Mouse (Mus musculus): ENCODE data around the gene E2f2. TPM values are rescaled to one million over a fixed set of nuclear protein-coding genes. Genes with fewer than 3 reads are reported as not detected.

Gene E2f2
- total and polyA plus RNA-seq, 2 experiments from 2014 or later, result 1.2 to 1.4 TPM

DNA sequence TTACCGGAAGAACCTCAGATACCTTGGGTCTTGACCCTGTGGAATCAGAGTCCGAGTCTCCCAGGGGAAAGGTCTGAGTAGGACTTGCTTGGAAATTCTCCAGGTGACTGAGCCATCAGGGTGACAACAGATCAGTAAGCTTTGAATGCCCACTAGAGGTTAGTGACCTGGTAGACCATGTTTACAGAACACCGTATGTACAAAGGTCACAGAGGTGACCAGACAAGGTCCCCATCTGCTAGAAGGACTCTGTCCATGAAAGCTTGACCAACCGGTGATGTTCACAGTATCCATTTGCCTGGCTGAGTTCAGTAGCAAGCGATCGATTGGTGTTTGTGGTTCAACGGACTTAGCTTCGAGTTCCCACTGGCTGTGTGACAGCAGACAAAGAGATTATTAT lies 42.6 kb downstream of the E2f2 start:
- no peak overlapping the region for H3K4me3 ChIP-seq (ENCODE audit: low read depth, low read length)
- no peak for ATAC-seq
- no peaks in the 10 kb centered on the region for H3K27me3 ChIP-seq (ENCODE audit: insufficient read depth, low read length)
- no peaks in the 10 kb centered on the region for H3K9me3 ChIP-seq (ENCODE audit: low read length)
- 85% methylated on average over 8 of the region's 8 CpGs for WGBS
- no peak for DNase-seq
- H3K36me3 ChIP-seq (ENCODE audit: insufficient read depth), result no peaks in the 10 kb centered on the region
- TF ChIP-seq CTCF (IDR thresholded peaks at IDR 0.05; ENCODE audit: low read depth), result no peak
- peaks cover 4% of the 10 kb centered on the region; the same call in 1 of the 2 replicates for H3K4me1 ChIP-seq (ENCODE audit: insufficient read depth)
- H3K9ac ChIP-seq, result no peak overlapping the region
- H3K4me2 ChIP-seq (ENCODE audit: low read depth), result no peak overlapping the region
- H3K27ac ChIP-seq (ENCODE audit: low read depth, low read length), result no peak overlapping the region

DNA sequence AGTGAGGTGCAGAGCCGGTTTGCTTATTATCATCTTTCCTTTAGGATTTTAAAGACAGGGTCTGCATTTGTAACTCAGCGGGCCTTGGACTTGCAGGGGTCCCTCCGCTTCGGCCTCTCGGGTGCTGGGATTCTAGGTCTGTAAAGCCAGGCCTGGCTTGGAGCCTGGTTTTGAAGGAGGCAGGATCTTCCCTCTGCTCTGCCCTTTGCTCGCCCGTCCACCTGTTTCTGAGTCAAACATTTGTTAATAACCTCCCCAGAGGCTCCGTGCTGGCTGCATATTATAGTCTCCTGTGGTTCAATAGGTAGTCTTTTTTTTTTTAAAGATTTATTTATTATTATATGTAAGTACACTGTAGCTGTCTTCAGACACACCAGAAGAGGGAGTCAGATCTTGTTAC lies 43.4 kb downstream of the E2f2 start:
- DNase-seq (no peak), ATAC-seq (no peak)
- H3K9me3 ChIP-seq (ENCODE audit: low read length), result no peaks in the 10 kb centered on the region
- WGBS, result 88% methylated on average over 8 of the region's 8 CpGs
- no peak for TF ChIP-seq CTCF (IDR thresholded peaks at IDR 0.05; ENCODE audit: low read depth)
- H3K27ac ChIP-seq (ENCODE audit: low read depth, low read length), result no peak overlapping the region
- H3K4me1 ChIP-seq (ENCODE audit: insufficient read depth), result peaks cover 4% of the 10 kb centered on the region; the same call in 1 of the 2 replicates
- no peak overlapping the region for H3K9ac ChIP-seq
- no peaks in the 10 kb centered on the region for H3K27me3 ChIP-seq (ENCODE audit: insufficient read depth, low read length)
- H3K4me2 ChIP-seq (ENCODE audit: low read depth), result no peak overlapping the region
- H3K4me3 ChIP-seq (ENCODE audit: low read depth, low read length), result no peak overlapping the region
- no peaks in the 10 kb centered on the region for H3K36me3 ChIP-seq (ENCODE audit: insufficient read depth)

DNA sequence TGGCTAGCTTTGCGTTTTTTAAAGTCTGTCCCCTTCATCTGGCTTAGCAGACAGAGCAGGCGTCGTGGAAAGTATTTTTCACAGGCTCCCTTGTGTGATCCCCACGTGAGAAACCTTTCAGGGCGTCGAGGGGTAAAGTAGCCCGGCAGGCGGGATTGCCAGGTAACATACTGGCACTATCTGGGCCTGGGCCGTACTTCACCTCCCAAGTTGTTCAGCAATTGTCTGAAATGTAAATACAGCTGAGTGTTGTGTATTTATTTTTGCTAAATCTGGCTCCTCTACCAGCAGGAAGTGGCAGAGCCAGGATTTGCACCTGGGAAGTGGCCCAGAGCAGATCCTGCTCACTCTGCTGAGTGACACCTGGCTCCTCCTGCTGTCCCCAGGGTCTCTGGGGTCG lies 44.9 kb downstream of the E2f2 start:
- H3K9me3 ChIP-seq (ENCODE audit: low read length), result no peaks in the 10 kb centered on the region
- ATAC-seq (no peak), DNase-seq (no peak)
- 63% methylated on average over 10 of the region's 10 CpGs for WGBS
- TF ChIP-seq CTCF (IDR thresholded peaks at IDR 0.05; ENCODE audit: low read depth), result no peak
- no peaks in the 10 kb centered on the region for H3K36me3 ChIP-seq (ENCODE audit: insufficient read depth)
- no peaks in the 10 kb centered on the region for H3K27me3 ChIP-seq (ENCODE audit: insufficient read depth, low read length)
- H3K9ac ChIP-seq, result no peak overlapping the region
- no peak overlapping the region for H3K27ac ChIP-seq (ENCODE audit: low read depth, low read length)
- H3K4me1 ChIP-seq (ENCODE audit: insufficient read depth), result peaks cover 4% of the 10 kb centered on the region; the same call in 1 of the 2 replicates
- no peak overlapping the region for H3K4me3 ChIP-seq (ENCODE audit: low read depth, low read length)
- no peak overlapping the region for H3K4me2 ChIP-seq (ENCODE audit: low read depth)

- Histone ChIP-seq H3K4me1 (ENCODE audit: insufficient read depth) (peaks cover 8% of the 10 kb centered on the region; the same call in 1 of the 2 replicates), H3K4me2 (ENCODE audit: low read depth) (peak overlapping the region; percentile 19; the same call in 1 of the 2 replicates), H3K9me3 (ENCODE audit: low read length) (no peaks in the 10 kb centered on the region), H3K4me3 (ENCODE audit: low read depth, low read length) (no peak overlapping the region), H3K36me3 (ENCODE audit: insufficient read depth) (no peaks in the 10 kb centered on the region), H3K27ac (ENCODE audit: low read depth, low read length) (0 out of 2 replicates have a peak overlapping the region, but pooled peaks have one; percentile 15), H3K27me3 (ENCODE audit: insufficient read depth, low read length) (no peaks in the 10 kb centered on the region), H3K9ac (peak overlapping the region; percentile 22; the same call in 1 of the 2 replicates)
- 14% methylated on average over 18 of the region's 18 CpGs for WGBS
- peak; percentile 53; the same call in 1 of the 2 replicates for ATAC-seq
- TF ChIP-seq CTCF (IDR thresholded peaks at IDR 0.05; ENCODE audit: low read depth), result peak; percentile 33
- peak; percentile 45 for DNase-seq
Observed at GRCm38 (mm10) chr4:136218595-136219214, 46.5 kb downstream of the E2f2 start.

DNA sequence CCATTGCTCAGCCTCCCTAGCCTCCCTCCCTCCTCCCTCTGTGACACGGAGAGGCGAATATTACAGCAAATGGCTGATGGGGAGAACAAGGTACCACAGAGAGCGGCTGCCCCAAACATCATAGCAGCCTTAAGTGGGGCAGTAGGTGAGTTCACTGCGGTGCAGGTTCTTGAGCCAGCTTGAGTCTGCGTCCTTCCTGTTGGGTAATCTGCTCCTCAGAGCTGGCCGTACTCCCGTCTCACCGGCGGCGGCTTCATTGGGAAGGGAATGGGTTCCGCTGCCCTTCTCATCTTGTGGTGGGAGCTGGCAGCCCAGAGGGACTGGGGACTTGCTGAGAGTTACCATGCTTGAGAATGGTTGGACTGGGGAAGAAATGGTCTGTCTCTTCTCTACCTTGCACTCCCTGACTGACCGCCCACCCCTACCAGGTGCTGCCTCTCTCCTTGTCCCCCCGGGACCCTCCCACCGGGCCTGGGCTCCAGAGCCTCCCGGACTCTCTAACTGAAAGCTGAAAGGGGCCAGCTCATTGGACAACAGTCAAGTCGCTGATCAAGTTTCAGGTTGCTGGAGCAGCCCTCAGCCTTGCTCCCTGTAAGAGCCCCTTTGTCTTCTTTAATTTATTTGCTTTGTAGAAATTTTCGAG lies 48.1 kb downstream of the E2f2 start:
- Histone ChIP-seq H3K9ac (no peak overlapping the region), H3K27ac (ENCODE audit: low read depth, low read length) (no peak overlapping the region), H3K4me2 (ENCODE audit: low read depth) (no peak overlapping the region; the same call in 1 of the 2 replicates), H3K4me1 (ENCODE audit: insufficient read depth) (peaks cover 14% of the 10 kb centered on the region; the same call in 1 of the 2 replicates), H3K4me3 (ENCODE audit: low read depth, low read length) (no peak overlapping the region), H3K36me3 (ENCODE audit: insufficient read depth) (no peaks in the 10 kb centered on the region), H3K9me3 (ENCODE audit: low read length) (no peaks in the 10 kb centered on the region), H3K27me3 (ENCODE audit: insufficient read depth, low read length) (no peaks in the 10 kb centered on the region)
- DNase-seq (no peak), ATAC-seq (no peak)
- WGBS, result 16% methylated on average over 17 of the region's 17 CpGs
- TF ChIP-seq CTCF (IDR thresholded peaks at IDR 0.05; ENCODE audit: low read depth), result no peak

- Histone ChIP-seq H3K9ac (no peak overlapping the region), H3K27ac (ENCODE audit: low read depth, low read length) (peak overlapping the region; percentile 50), H3K4me2 (ENCODE audit: low read depth) (no peak overlapping the region), H3K27me3 (ENCODE audit: insufficient read depth, low read length) (no peaks in the 10 kb centered on the region), H3K4me1 (ENCODE audit: insufficient read depth) (0 out of 2 replicates have a peak, but pooled peaks cover 10% of the 10 kb centered on the region), H3K4me3 (ENCODE audit: low read depth, low read length) (no peak overlapping the region), H3K9me3 (ENCODE audit: low read length) (no peaks in the 10 kb centered on the region), H3K36me3 (ENCODE audit: insufficient read depth) (no peaks in the 10 kb centered on the region)
- 45% methylated on average over 13 of the region's 13 CpGs for WGBS
- ATAC-seq (peak; percentile 84), DNase-seq (peak; percentile 70)
- peak; percentile 41 for TF ChIP-seq CTCF (IDR thresholded peaks at IDR 0.05; ENCODE audit: low read depth)
Observed at GRCm38 (mm10) chr4:136223549-136224239, 51.5 kb downstream of the E2f2 start.

DNA sequence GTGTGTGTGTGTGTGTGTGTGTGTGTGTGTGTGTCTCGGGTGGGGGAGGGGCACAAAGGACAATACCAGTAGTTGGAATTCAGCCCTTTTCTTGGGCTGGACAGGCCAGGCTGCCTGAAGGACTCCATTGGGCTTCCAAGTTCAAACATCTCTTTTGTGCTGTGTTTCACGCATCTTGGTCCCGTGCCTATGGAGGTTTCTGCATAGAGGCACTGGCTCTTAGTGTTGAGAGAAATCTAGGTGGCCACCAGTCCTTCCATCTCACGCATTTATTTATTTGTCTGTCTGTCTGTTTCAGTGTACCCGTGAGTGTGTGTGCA lies 52.0 kb downstream of the E2f2 start:
- H3K4me1 ChIP-seq (ENCODE audit: insufficient read depth), result 0 out of 2 replicates have a peak, but pooled peaks cover 10% of the 10 kb centered on the region
- 28% methylated on average over 5 of the region's 5 CpGs for WGBS

More for the DNA sequence above, 52.0 kb downstream of the E2f2 start:
- DNase-seq (no peak), ATAC-seq (no peak; the same call in 1 of the 2 replicates)
- no peak overlapping the region for H3K4me3 ChIP-seq (ENCODE audit: low read depth, low read length)
- H3K4me2 ChIP-seq (ENCODE audit: low read depth), result no peak overlapping the region
- no peak overlapping the region for H3K9ac ChIP-seq
- H3K27ac ChIP-seq (ENCODE audit: low read depth, low read length), result no peak overlapping the region
- H3K27me3 ChIP-seq (ENCODE audit: insufficient read depth, low read length), result no peaks in the 10 kb centered on the region
- H3K9me3 ChIP-seq (ENCODE audit: low read length), result no peaks in the 10 kb centered on the region
- no peaks in the 10 kb centered on the region for H3K36me3 ChIP-seq (ENCODE audit: insufficient read depth)
- no peak for TF ChIP-seq CTCF (IDR thresholded peaks at IDR 0.05; ENCODE audit: low read depth)
